Mouse (Mus musculus) olfactory bulb, adult 2 months (tissue): ENCODE measurements at regions not wholly inside any gene's neighbourhood (a gene's known extent, or its start where the extent isn't known, plus 50 kb on each side); places are given as distances from the start of the nearest gene placed in this dataset.

Source experiments
- H3K27ac ChIP-seq: fragments of 200-500 bp; 2 replicates; pipeline ENCODE4 v1.5.1; 2012; ENCODE audit warnings: low read depth, low read length; ENCODE audit not compliant: insufficient read depth
- H3K4me1 ChIP-seq: fragments of 200-500 bp; 2 replicates; pipeline ENCODE4 v1.6.1; 2012; ENCODE audit warnings: low read length; ENCODE audit not compliant: control insufficient read depth, insufficient read depth
- H3K4me3 ChIP-seq: fragments of 200-500 bp; 2 replicates; pipeline ENCODE4 v1.5.1; 2012; ENCODE audit warnings: mild to moderate bottlenecking, low read depth, low read length, moderate library complexity; ENCODE audit not compliant: insufficient read depth
- CTCF ChIP-seq: fragments of 200-500 bp; IDR thresholded peaks from 2 replicates; pipeline ENCODE4 v1.5.1; 2012; ENCODE audit warnings: low read depth, mild to moderate bottlenecking, low read length, moderate library complexity; ENCODE audit not compliant: insufficient read depth
- POLR2A ChIP-seq: fragments of 200-500 bp; IDR thresholded peaks from 2 replicates; pipeline ENCODE4 v1.6.1; 2012; ENCODE audit warnings: mild to moderate bottlenecking, low read depth, low read length, moderate library complexity; ENCODE audit not compliant: insufficient read depth
- WGBS: fragments of 180-500 bp; shearing (Covaris S2); methylation state at CpG from one replicate; pipeline ENCODE4 v1.1.7; 2018; 5-methylcytosine and 5-hydroxymethylcytosine counted together

- Histone ChIP-seq H3K4me1 (peaks cover 7% of the 10 kb centered on the region), H3K27ac (no peak overlapping the region), H3K4me3 (no peak overlapping the region)
- 62% methylated on average over 14 of the region's 14 CpGs for WGBS
- no peak for TF ChIP-seq CTCF
- TF ChIP-seq POLR2A, result no peak
These were observed 138.0 kb upstream of the Lemd2 start for GRCm38 (mm10) chr17:27341952-27342890.

- TF ChIP-seq CTCF (no peak), POLR2A (no peak)
These were observed 135.6 kb upstream of the Lemd2 start for GRCm38 (mm10) chr17:27339823-27340222.

GRCm38 (mm10) chr17:27339261-27339660, 135.0 kb upstream of the Lemd2 start:
- no peak overlapping the region for H3K27ac ChIP-seq
- TF ChIP-seq CTCF (no peak), POLR2A (no peak)
- peaks cover 4% of the 10 kb centered on the region for H3K4me1 ChIP-seq
- H3K4me3 ChIP-seq, result no peak overlapping the region
- 89% methylated on average over 2 of the region's 2 CpGs for WGBS

More at GRCm38 (mm10) chr17:27339823-27340222, 135.6 kb upstream of the Lemd2 start:
- Histone ChIP-seq H3K4me1 (peaks cover 5% of the 10 kb centered on the region), H3K27ac (no peak overlapping the region), H3K4me3 (no peak overlapping the region)
- 88% methylated on average over 3 of the region's 3 CpGs for WGBS

GRCm38 (mm10) chr17:27335621-27336020, 131.4 kb upstream of the Lemd2 start:
- TF ChIP-seq CTCF (no peak), POLR2A (no peak)
- H3K27ac ChIP-seq, result no peak overlapping the region
- H3K4me1 ChIP-seq, result peaks cover 8% of the 10 kb centered on the region; the same call in 1 of the 2 replicates
- no peak overlapping the region for H3K4me3 ChIP-seq
- WGBS, result 73% methylated on average over 4 of the region's 4 CpGs

GRCm38 (mm10) chr17:27333593-27333992, 129.3 kb upstream of the Lemd2 start:
- H3K27ac ChIP-seq, result no peak overlapping the region
- TF ChIP-seq POLR2A (no peak), CTCF (no peak)
- H3K4me3 ChIP-seq, result no peak overlapping the region
- WGBS, result 94% methylated on average over 16 of the region's 16 CpGs
- peaks cover 11% of the 10 kb centered on the region; the same call in 1 of the 2 replicates for H3K4me1 ChIP-seq

- Histone ChIP-seq H3K4me3 (no peak overlapping the region), H3K27ac (no peak overlapping the region), H3K4me1 (peaks cover 11% of the 10 kb centered on the region; the same call in 1 of the 2 replicates)
- WGBS, result 94% methylated on average over 6 of the region's 6 CpGs
- TF ChIP-seq CTCF (no peak), POLR2A (no peak)
These were observed 128.9 kb upstream of the Lemd2 start for GRCm38 (mm10) chr17:27333141-27333540.

- H3K4me1 ChIP-seq, result peaks cover 11% of the 10 kb centered on the region; the same call in 1 of the 2 replicates
- no peak overlapping the region for H3K4me3 ChIP-seq
- TF ChIP-seq POLR2A, result no peak
- TF ChIP-seq CTCF, result no peak
- 71% methylated on average over 4 of the region's 4 CpGs for WGBS
- H3K27ac ChIP-seq, result no peak overlapping the region
These were observed 127.8 kb upstream of the Lemd2 start for GRCm38 (mm10) chr17:27332076-27332475.

GRCm38 (mm10) chr17:27331630-27332029, 127.4 kb upstream of the Lemd2 start:
- 79% methylated on average over 5 of the region's 5 CpGs for WGBS
- peaks cover 11% of the 10 kb centered on the region; the same call in 1 of the 2 replicates for H3K4me1 ChIP-seq
- no peak for TF ChIP-seq CTCF
- no peak for TF ChIP-seq POLR2A
- no peak overlapping the region for H3K4me3 ChIP-seq
- no peak overlapping the region for H3K27ac ChIP-seq

GRCm38 (mm10) chr17:27329791-27330190, 125.5 kb upstream of the Lemd2 start:
- H3K4me1 ChIP-seq, result peaks cover 18% of the 10 kb centered on the region
- no peak overlapping the region for H3K4me3 ChIP-seq
- H3K27ac ChIP-seq, result no peak overlapping the region
- TF ChIP-seq POLR2A (no peak), CTCF (no peak)
- 57% methylated on average over 6 of the region's 6 CpGs for WGBS

- Histone ChIP-seq H3K4me1 (peaks cover 18% of the 10 kb centered on the region), H3K27ac (no peak overlapping the region), H3K4me3 (no peak overlapping the region)
- 91% methylated on average over 8 of the region's 8 CpGs for WGBS
- no peak for TF ChIP-seq POLR2A
- no peak for TF ChIP-seq CTCF
These were observed 124.9 kb upstream of the Lemd2 start for GRCm38 (mm10) chr17:27329183-27329582.
